Mouse (Mus musculus): ENCODE measurements around the gene Calcoco1. TPM values are rescaled to one million over a fixed set of nuclear protein-coding genes. Genes with fewer than 3 reads are reported as not detected.
A peak's percentile ranks its signal among the peaks of the same experiment; 100 is the strongest.
"Not testable (repeated sequence)": the region's sequence is repeated elsewhere in the genome, so short reads cannot be mapped to it uniquely, and the experiment has no call there.

Gene Calcoco1
- total RNA-seq, 2 experiments from 2014 or later: 58.1 to 58.3 TPM

DNA sequence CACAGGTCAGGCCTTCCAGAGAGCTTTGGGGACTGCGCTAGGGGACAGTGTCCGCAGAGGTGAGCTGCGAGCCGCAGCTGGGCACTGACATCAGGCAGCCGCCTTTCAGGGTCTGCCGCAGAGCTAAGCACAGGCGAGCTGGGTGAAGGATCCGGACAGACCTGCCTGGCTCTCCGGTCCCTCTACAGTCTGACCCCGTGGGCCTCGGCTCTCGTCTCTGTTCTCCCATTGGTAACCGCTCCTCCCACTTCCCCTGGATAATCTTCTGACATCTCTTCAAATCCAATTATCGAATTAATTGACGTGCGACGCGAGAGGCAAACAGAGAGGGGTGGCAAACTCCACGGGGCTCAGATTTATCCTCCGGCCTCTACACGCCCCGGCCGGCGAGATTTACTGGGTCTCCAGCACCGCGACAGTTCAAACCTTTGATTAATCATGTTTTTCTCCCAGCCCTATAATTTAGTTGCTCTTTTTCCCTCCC, 29.6 kb downstream of the Calcoco1 start:
- DNase-seq: no peak

DNA sequence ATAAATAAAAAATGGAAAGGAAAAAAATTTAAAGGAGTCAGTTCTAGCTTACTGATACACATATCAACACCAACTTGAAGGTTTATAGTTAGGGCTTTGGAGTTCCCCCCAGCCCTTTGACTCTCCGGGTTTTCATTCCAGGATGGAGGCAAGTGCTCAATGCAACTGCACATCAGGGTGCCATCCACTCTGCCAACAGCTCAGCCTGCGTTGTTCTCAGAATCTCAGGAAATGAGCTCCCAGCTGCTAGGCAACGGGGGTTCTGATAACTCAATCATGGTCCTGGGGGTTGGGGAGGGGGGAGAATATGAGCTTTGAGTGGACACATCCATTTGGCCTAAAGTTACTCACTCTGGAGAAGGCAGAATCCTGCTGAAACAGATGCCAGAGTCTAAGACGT, 36.2 kb downstream of the Calcoco1 start:
- no peak for DNase-seq

DNA sequence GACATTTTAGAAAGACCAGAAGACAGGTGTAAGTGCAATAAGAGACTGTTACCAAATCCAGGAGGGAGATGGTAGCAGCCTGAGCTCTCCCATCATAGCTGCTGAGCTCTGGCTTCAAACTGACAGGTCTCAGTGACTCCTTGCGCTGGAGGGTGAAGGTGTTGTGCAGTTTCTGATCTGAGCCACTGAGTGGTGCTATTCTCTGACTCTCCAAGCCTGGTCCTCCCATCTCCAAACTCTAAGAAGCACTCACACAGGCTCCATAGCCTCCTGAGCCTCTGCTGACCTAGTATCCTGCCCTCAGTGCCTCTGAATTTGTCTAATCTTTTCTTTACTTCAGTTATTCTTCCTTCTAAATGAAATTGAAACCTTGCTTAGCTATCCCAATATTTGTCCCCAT, 38.3 kb downstream of the Calcoco1 start:
- DNase-seq: no peak

DNA sequence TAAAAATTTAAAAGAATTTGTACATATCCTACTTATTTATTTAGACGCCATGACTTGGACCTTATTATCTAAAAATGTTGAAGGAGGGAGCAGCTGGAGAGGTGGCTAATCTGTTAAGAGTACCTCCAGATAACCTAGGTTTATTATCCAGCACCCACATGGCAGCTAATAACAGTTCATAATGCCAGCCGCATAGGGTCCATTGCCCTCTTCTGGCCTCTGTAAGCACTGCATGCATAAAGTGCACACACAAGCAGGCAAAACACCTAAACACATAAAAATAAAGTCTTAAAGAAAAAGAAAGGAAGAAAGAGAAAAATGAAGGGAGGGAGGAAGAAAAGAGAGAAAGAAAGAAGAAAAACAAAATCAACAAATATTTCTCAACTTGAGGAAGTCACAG, 45.6 kb downstream of the Calcoco1 start:
- DNase-seq: no peak

DNA sequence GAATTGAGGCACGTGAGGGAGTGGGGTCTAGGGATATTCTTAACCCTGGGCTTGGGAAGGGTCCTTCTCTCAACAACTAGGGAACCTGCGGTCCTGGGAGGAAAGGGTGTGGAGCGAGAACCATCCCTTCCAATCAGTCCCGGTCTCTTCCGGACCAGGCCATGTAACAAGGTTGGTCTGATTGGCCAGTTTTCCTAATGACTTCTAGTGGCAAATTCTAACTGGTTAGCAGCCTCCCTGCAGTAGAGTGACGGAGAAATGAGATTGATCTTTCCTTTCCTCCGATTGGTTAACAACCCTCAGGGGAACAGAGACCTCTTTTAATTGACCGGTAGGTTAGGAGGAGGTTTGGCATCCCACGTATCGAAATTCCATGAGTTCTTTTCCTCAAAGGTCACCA, 48.4 kb downstream of the Calcoco1 start:
- peak; percentile 65 for DNase-seq

DNA sequence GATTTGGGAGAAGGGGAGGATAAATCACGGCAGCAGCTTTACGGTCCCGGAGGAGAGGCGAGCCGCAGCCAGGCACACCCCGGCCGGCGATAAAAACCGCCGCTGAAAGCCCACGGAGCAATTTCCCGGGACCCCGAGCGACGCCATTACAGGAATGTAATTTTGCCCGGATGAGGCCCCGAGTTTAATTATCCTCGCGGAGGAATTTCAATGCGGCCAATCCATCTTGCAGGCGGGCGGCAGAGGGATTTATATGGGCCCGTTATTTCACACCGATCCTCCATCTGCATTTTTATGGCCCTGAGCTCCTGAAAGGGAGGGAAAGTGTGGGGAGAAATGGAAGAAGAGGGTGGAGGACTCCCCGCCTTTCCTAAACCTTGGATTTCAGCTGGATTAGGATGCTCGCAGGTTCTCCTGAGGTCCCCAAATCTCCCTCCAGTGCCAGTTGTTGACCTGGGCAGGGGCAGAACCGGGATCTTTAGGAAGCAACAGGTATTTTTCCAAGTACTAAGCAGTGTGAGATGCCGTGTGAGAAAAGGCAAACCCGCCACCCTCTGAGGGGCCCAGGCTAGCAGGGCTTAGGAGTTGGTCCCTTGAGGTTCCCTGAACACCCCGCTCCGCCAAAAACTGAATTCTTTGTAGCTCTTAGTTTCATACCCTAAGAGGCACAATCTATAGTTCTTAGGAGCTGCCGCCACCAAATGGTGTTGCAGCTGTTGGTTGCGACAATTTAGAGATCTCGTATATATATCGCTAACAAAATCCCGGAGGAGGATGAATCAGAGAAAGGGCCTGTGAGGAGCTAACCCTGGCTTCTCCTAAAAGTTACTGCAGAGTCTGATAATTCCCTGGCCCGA, 49.5 kb downstream of the Calcoco1 start, which contains the start of gene Atp5g2:
TSS of gene Atp5g2 (minus strand) at position 138 of the 857 bp plus-strand sequence.
- DNase-seq: peak; percentile 35

GRCm38 (mm10) chr15:102671721-102672214, 50.2 kb downstream of the Calcoco1 start:
- peak; percentile 89 for DNase-seq

- peak; percentile 99 for DNase-seq
These were observed 51.0 kb downstream of the Calcoco1 start for GRCm38 (mm10) chr15:102670767-102671575.

GRCm38 (mm10) chr15:102670281-102670680, 51.7 kb downstream of the Calcoco1 start:
- DNase-seq: no peak

GRCm38 (mm10) chr15:102669571-102669970, 52.4 kb downstream of the Calcoco1 start:
- DNase-seq: no peak

DNA sequence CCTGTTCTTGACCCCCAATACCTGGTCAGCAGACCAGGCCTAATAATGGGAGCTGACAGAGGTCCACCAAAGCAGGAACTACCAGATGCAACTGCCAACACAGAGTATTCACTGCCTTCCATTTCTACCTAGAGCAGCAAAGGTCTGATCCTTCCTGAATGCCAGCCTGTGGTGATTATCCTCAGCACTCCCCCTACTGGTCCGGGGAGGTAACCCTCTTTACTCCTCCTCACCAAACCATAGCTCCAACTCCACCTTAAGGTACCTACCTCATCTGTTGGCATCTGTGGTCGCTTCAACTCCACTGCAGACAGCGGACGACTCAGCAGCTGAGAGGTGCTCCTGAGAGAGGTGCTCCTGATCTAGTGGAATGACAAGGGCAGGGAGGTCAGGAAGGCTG, 56.5 kb downstream of the Calcoco1 start:
- peak; percentile 42 for DNase-seq

GRCm38 (mm10) chr15:102663825-102664224, 58.2 kb downstream of the Calcoco1 start:
- no peak for DNase-seq

DNA sequence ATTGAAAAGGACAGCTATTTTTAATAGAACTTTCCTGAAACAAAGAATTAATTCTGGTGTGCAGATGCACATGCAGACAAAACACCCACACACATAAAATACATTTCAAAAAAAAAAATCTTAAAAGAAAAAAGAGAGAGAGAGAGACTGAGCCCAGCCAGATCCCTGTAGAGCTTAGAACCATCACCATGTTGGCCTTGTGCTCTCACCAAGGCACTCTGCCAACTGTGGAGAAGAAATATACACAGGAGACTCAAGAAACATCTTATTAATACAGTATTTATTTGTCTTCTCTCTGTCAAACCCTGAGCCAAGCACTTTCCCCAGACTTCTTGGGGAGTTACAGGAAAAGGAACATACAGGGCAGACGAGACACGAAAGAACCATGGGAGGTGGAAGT, 59.4 kb downstream of the Calcoco1 start:
- DNase-seq: not testable (repeated sequence)

DNA sequence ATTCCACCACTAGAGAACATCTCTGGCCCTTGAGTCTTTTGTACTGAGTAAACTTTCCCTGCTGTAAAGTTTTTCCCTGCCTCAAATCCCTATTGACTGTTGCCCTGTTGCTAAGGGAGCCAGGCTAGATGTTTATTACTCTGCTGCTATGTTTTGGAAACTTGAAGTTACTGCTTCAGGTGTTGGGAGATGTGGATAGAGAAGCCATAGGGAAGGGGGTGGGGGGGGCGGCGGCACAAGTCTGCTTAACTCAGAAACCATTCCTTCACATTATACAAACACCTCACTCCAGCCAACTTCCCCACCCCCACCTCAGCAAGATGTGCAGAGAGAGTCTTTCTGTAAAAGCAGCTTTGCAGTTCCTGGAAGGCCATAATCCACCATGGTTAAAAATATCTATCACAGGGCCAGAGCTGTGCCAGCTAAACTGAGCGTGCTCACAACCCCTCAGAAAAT, 64.0 kb downstream of the Calcoco1 start:
- DNase-seq: no peak

Small RNA genes within 50 kb of the gene (microRNA-seq; reads per million reads assigned to microRNA genes)
- 0 reads per million in 2 experiments for gene Mir688 (ENCODE audit: borderline replicate concordance in 2 of 2)

Other genes with a start within 250 kb of the Calcoco1 start
- gene Gm10337, start 218.5 kb downstream of the Calcoco1 start, total RNA-seq (2021): 1 to 10 TPM in 1 of 2 experiments, not detected in 1; 3.8 TPM
- 1 to 10 TPM; 1.7 to 1.8 TPM for gene Map3k12, start 205.1 kb downstream of the Calcoco1 start, total RNA-seq (2021)
- 10 to 100 TPM; 31.9 to 34.6 TPM for gene Tarbp2, start 204.0 kb downstream of the Calcoco1 start, total RNA-seq (2021)
- 1 to 10 TPM; 1.3 to 1.8 TPM for gene Npff, start 197.2 kb downstream of the Calcoco1 start, total RNA-seq (2021)
- gene Gm28047, start 97.1 kb downstream of the Calcoco1 start, total RNA-seq (2021): 1 to 10 TPM in 1 of 2 experiments, not detected in 1; 1.0 TPM
- 10 to 100 TPM; 41.6 to 51.6 TPM for gene Atf7, start 96.7 kb downstream of the Calcoco1 start, total RNA-seq (2021)
- 10 to 100 TPM; 28.6 to 29.3 TPM for gene Atp5g2, start 49.8 kb downstream of the Calcoco1 start, total RNA-seq (2021)
- not detected for gene Hoxc13, start 198.9 kb upstream of the Calcoco1 start, total RNA-seq (2021)
- gene Hoxc12, start 214.6 kb upstream of the Calcoco1 start, total RNA-seq (2021): not detected
- gene Hoxc11, start 232.2 kb upstream of the Calcoco1 start, total RNA-seq (2021): 1 to 10 TPM; 6.2 to 7.2 TPM
- gene Hoxc10, start 244.6 kb upstream of the Calcoco1 start, total RNA-seq (2021): 10 to 100 TPM; 61.5 to 69.5 TPM
- gene Hoxc5, start 245.3 kb upstream of the Calcoco1 start, total RNA-seq (2021): 1 to 10 TPM; 1.6 to 1.8 TPM

Data from gastrocnemius, postnatal 25 days (tissue).